Comparison of ENCODE assay signal across 9 mouse cellular contexts in genomic region chr1:74238136-74238535, GRCm38 (mm10). TPM values are rescaled to one million over a fixed set of nuclear protein-coding genes. Genes with fewer than 3 reads are reported as not detected.
DNase-seq lines count a peak whose midpoint lies in the region; ATAC-seq and TF ChIP-seq lines count a peak whose summit lies in the region.
"Had no signal": no experiment of that assay in that cellular context is flagged by ENCODE, and none has a peak within 500 bp of the region (broad histone marks: within the 10 kb centered on the region; RNA-seq: fewer than 3 reads in every experiment).

No protein-coding gene starts in this region.

- no peak for ATAC-seq in kidney, embryonic 14.5 days (ENCODE audit: low FRiP score, low TSS enrichment)
- no peak for ATAC-seq in hindbrain, postnatal 0 days
- ATAC-seq in midbrain, embryonic 16.5 days = no peak

- no peaks in the 10 kb centered on the region for H3K27me3 ChIP-seq in kidney, embryonic 14.5 days (ENCODE audit: control insufficient read depth, insufficient read depth, low read length)
- H3K27me3 ChIP-seq in hindbrain, postnatal 0 days (ENCODE audit: insufficient read depth, low read length) = no peaks in the 10 kb centered on the region
- H3K27me3 ChIP-seq in midbrain, embryonic 16.5 days (ENCODE audit: control insufficient read depth, insufficient read depth, low read depth, low read length) = no peaks in the 10 kb centered on the region

- intact Hi-C loops in gastrocnemius, postnatal 14 days (cut with DNase I; ENCODE audit: low total_unique reads) = loop anchor here (5.0 kb wide), 1 partner anchor 44 kb away; the partner anchor contains the start of genes Aamp and Pnkd

- no peak for DNase-seq in kidney, postnatal 25 days
- DNase-seq in hindbrain, postnatal 0 days (ENCODE audit: low spot score) = no peak
- no peak for DNase-seq in adrenal gland, postnatal 36 days
- no peak for DNase-seq in gastrocnemius, postnatal 14 days
- DNase-seq in left cerebral cortex, adult 8-10 months (ENCODE audit: low spot score in 2 of 2) = no peak
- DNase-seq: adrenal gland, postnatal 10 days had no signal

- H3K27ac ChIP-seq in kidney, embryonic 14.5 days (ENCODE audit: low read depth, low read length) = no peak overlapping the region
- peak overlapping the region; percentile 91 for H3K27ac ChIP-seq in bone marrow macrophage, adult 2 months (ENCODE audit: insufficient read depth, low read depth, low read length)
- no peak overlapping the region for H3K27ac ChIP-seq in hindbrain, postnatal 0 days
- no peak overlapping the region for H3K27ac ChIP-seq in midbrain, embryonic 16.5 days (ENCODE audit: low read length)

- H3K4me3 ChIP-seq in kidney, embryonic 14.5 days (ENCODE audit: low read length) = peak overlapping the region; percentile 87
- H3K4me3 ChIP-seq in bone marrow macrophage, adult 2 months (ENCODE audit: insufficient read depth, low read length) = peak overlapping the region; percentile 89
- peak overlapping the region; percentile 99 for H3K4me3 ChIP-seq in hindbrain, postnatal 0 days (ENCODE audit: low read length)
- peak overlapping the region; percentile 96 for H3K4me3 ChIP-seq in midbrain, embryonic 16.5 days (ENCODE audit: low read depth, low read length)

- H3K9me3 ChIP-seq in kidney, embryonic 14.5 days (ENCODE audit: control insufficient read depth, low read length) = no peaks in the 10 kb centered on the region
- H3K9me3 ChIP-seq in hindbrain, postnatal 0 days (ENCODE audit: low read length) = no peaks in the 10 kb centered on the region
- H3K9me3 ChIP-seq in midbrain, embryonic 16.5 days (replicated peaks; ENCODE audit: control insufficient read depth, low read length, poor library complexity, severe bottlenecking) = no peaks in the 10 kb centered on the region

- no peaks in the 10 kb centered on the region for H3K36me3 ChIP-seq in kidney, embryonic 14.5 days (ENCODE audit: control insufficient read depth, insufficient read depth, low read length)
- H3K36me3 ChIP-seq in hindbrain, postnatal 0 days (ENCODE audit: insufficient read depth, low read length) = no peaks in the 10 kb centered on the region
- H3K36me3 ChIP-seq in midbrain, embryonic 16.5 days (ENCODE audit: control insufficient read depth, insufficient read depth, low read length) = no peaks in the 10 kb centered on the region

- WGBS in kidney, embryonic 14.5 days = 60% methylated on average over 1 of the region's 1 CpGs
- WGBS in hindbrain, postnatal 0 days = 79% methylated on average over 1 of the region's 1 CpGs
- whole genome bisulfite sequencing in midbrain, embryonic 16.5 days = 78% methylated on average over 1 of the region's 1 CpGs

- H3K9ac ChIP-seq in kidney, embryonic 14.5 days (ENCODE audit: low read depth, low read length) = peak overlapping the region; percentile 92
- H3K9ac ChIP-seq in hindbrain, postnatal 0 days (replicated peaks; ENCODE audit: low read length) = peak overlapping the region; percentile 94; the same call in 1 of the 2 replicates
- H3K9ac ChIP-seq in midbrain, embryonic 16.5 days (ENCODE audit: low read depth, low read length) = peak overlapping the region; percentile 97

- TF ChIP-seq POLR2A in bone marrow macrophage, adult 2 months (IDR thresholded peaks at IDR 0.05; ENCODE audit: borderline replicate concordance, low read depth, low read length) = no peak

- H3K4me2 ChIP-seq in kidney, embryonic 14.5 days (replicated peaks; ENCODE audit: low read depth, low read length) = peak overlapping the region; percentile 75
- peak overlapping the region; percentile 84 for H3K4me2 ChIP-seq in hindbrain, postnatal 0 days (ENCODE audit: low read depth, low read length)
- H3K4me2 ChIP-seq in midbrain, embryonic 16.5 days (ENCODE audit: low read length) = peak overlapping the region; percentile 68

- TF ChIP-seq CTCF in bone marrow macrophage, adult 2 months (IDR thresholded peaks at IDR 0.05; ENCODE audit: low read depth, low read length) = no peak
- no peak for TF ChIP-seq CTCF in hindbrain, postnatal 0 days (IDR thresholded peaks at IDR 0.05; ENCODE audit: low read depth)

- peaks cover 34% of the 10 kb centered on the region for H3K4me1 ChIP-seq in kidney, embryonic 14.5 days (ENCODE audit: control insufficient read depth, insufficient read depth, low read length)
- H3K4me1 ChIP-seq in bone marrow macrophage, adult 2 months (ENCODE audit: control insufficient read depth, insufficient read depth, low read length) = peaks cover 35% of the 10 kb centered on the region
- H3K4me1 ChIP-seq in hindbrain, postnatal 0 days (ENCODE audit: insufficient read depth, low read length) = peaks cover 14% of the 10 kb centered on the region
- H3K4me1 ChIP-seq in midbrain, embryonic 16.5 days (ENCODE audit: control insufficient read depth, insufficient read depth, low read length) = peaks cover 34% of the 10 kb centered on the region

RNA-seq across cellular contexts. Expression of gene Arpc2, which starts 2.3 kb away (rescaled TPM):
- 378 and 417 TPM in 2 replicates for polyA plus RNA-seq in kidney, embryonic 14.5 days (2014; fragmentation: Nextera tagmentation; extraction: Ambion mirVana)
- polyA plus RNA-seq in bone marrow macrophage, adult 2 months (2012; ENCODE audit: insufficient read depth, insufficient read length, missing spikeins) = 973 and 974 TPM in 2 replicates
- 108 and 131 TPM in 2 replicates for total RNA-seq in hindbrain, postnatal 0 days (2014; rRNA removed)
- 414 and 417 TPM in 2 replicates for polyA plus RNA-seq in hindbrain, postnatal 0 days (2015; fragmentation: Nextera tagmentation; extraction: Ambion mirVana)
- 434 and 444 TPM in 2 replicates for polyA plus RNA-seq in midbrain, embryonic 16.5 days (2015; fragmentation: Nextera tagmentation; extraction: Ambion mirVana)
- total RNA-seq in adrenal gland, postnatal 36 days (2021) = 100 to 1,000 TPM; 181 to 203 TPM
- 10 to 100 TPM; 75.2 to 85.6 TPM for total RNA-seq in gastrocnemius, postnatal 14 days (2021)
- 100 to 1,000 TPM; 212 to 241 (median 232) TPM for total RNA-seq in left cerebral cortex, adult 8-10 months (2022)

RNA-seq across cellular contexts. Expression of gene Gpbar1, which starts 40.2 kb away (rescaled TPM):
- polyA plus RNA-seq in kidney, embryonic 14.5 days (2014; fragmentation: Nextera tagmentation; extraction: Ambion mirVana) = 2.5 and 3.2 TPM in 2 replicates
- not detected in 2 replicates for polyA plus RNA-seq in bone marrow macrophage, adult 2 months (2012; ENCODE audit: insufficient read depth, insufficient read length, missing spikeins)
- not detected in 2 replicates for total RNA-seq in hindbrain, postnatal 0 days (2014; rRNA removed)
- polyA plus RNA-seq in hindbrain, postnatal 0 days (2015; fragmentation: Nextera tagmentation; extraction: Ambion mirVana) = 0.16 TPM in 1 of 2 replicates, not detected in the other
- polyA plus RNA-seq in midbrain, embryonic 16.5 days (2015; fragmentation: Nextera tagmentation; extraction: Ambion mirVana) = 0.20 and 0.34 TPM in 2 replicates
- total RNA-seq in adrenal gland, postnatal 36 days (2021) = not detected
- total RNA-seq in gastrocnemius, postnatal 14 days (2021) = not detected
- total RNA-seq in left cerebral cortex, adult 8-10 months (2022) = not detected

RNA-seq across cellular contexts. Expression of gene Cxcr1, which starts 43.7 kb away (rescaled TPM):
- polyA plus RNA-seq in kidney, embryonic 14.5 days (2014; fragmentation: Nextera tagmentation; extraction: Ambion mirVana) = not detected in 2 replicates
- not detected in 2 replicates for polyA plus RNA-seq in bone marrow macrophage, adult 2 months (2012; ENCODE audit: insufficient read depth, insufficient read length, missing spikeins)
- not detected in 2 replicates for total RNA-seq in hindbrain, postnatal 0 days (2014; rRNA removed)
- not detected in 2 replicates for polyA plus RNA-seq in hindbrain, postnatal 0 days (2015; fragmentation: Nextera tagmentation; extraction: Ambion mirVana)
- polyA plus RNA-seq in midbrain, embryonic 16.5 days (2015; fragmentation: Nextera tagmentation; extraction: Ambion mirVana) = not detected in 2 replicates
- not detected for total RNA-seq in adrenal gland, postnatal 36 days (2021)
- total RNA-seq in gastrocnemius, postnatal 14 days (2021) = not detected
- total RNA-seq in left cerebral cortex, adult 8-10 months (2022) = not detected
- total RNA-seq: adrenal gland, postnatal 10 days had no signal

RNA-seq across cellular contexts. Expression of gene Aamp, which starts 46.4 kb away (rescaled TPM):
- 249 and 258 TPM in 2 replicates for polyA plus RNA-seq in kidney, embryonic 14.5 days (2014; fragmentation: Nextera tagmentation; extraction: Ambion mirVana)
- polyA plus RNA-seq in bone marrow macrophage, adult 2 months (2012; ENCODE audit: insufficient read depth, insufficient read length, missing spikeins) = 104 and 124 TPM in 2 replicates
- total RNA-seq in hindbrain, postnatal 0 days (2014; rRNA removed) = 131 and 161 TPM in 2 replicates
- polyA plus RNA-seq in hindbrain, postnatal 0 days (2015; fragmentation: Nextera tagmentation; extraction: Ambion mirVana) = 212 and 219 TPM in 2 replicates
- polyA plus RNA-seq in midbrain, embryonic 16.5 days (2015; fragmentation: Nextera tagmentation; extraction: Ambion mirVana) = 205 and 212 TPM in 2 replicates
- total RNA-seq in adrenal gland, postnatal 36 days (2021) = 100 to 1,000 TPM; 174 to 190 TPM
- 10 to 100 TPM; 76.7 to 77.5 TPM for total RNA-seq in gastrocnemius, postnatal 14 days (2021)
- total RNA-seq in left cerebral cortex, adult 8-10 months (2022) = 100 to 1,000 TPM; 138 to 159 (median 148) TPM

RNA-seq across cellular contexts. Expression of gene Pnkd, which starts 46.6 kb away (rescaled TPM):
- 126 and 154 TPM in 2 replicates for polyA plus RNA-seq in kidney, embryonic 14.5 days (2014; fragmentation: Nextera tagmentation; extraction: Ambion mirVana)
- polyA plus RNA-seq in bone marrow macrophage, adult 2 months (2012; ENCODE audit: insufficient read depth, insufficient read length, missing spikeins) = 37.6 and 37.8 TPM in 2 replicates
- 102 and 113 TPM in 2 replicates for total RNA-seq in hindbrain, postnatal 0 days (2014; rRNA removed)
- polyA plus RNA-seq in hindbrain, postnatal 0 days (2015; fragmentation: Nextera tagmentation; extraction: Ambion mirVana) = 143 TPM in 2 replicates
- 117 and 125 TPM in 2 replicates for polyA plus RNA-seq in midbrain, embryonic 16.5 days (2015; fragmentation: Nextera tagmentation; extraction: Ambion mirVana)
- 10 to 100 TPM; 72.5 to 80.8 TPM for total RNA-seq in adrenal gland, postnatal 36 days (2021)
- total RNA-seq in gastrocnemius, postnatal 14 days (2021) = 10 to 100 TPM; 59.8 to 72.1 TPM
- total RNA-seq in left cerebral cortex, adult 8-10 months (2022) = 100 to 1,000 TPM; 162 to 185 (median 173) TPM
